ENCODE assay signal across 8 mouse cellular contexts in genomic region chr2:179916877-179917673, GRCm38 (mm10). TPM values are rescaled to one million over a fixed set of nuclear protein-coding genes. Genes with fewer than 3 reads are reported as not detected.
DNase-seq lines count a peak whose midpoint lies in the region; ATAC-seq and TF ChIP-seq lines count a peak whose summit lies in the region.

No protein-coding gene starts in this region.

- no peaks in the 10 kb centered on the region for H3K4me1 ChIP-seq in hindbrain, embryonic 16.5 days (ENCODE audit: control insufficient read depth, insufficient read depth, low read depth, low read length)

- peak; percentile 81 for TF ChIP-seq CTCF in Patski (IDR thresholded peaks at IDR 0.05)

- H3K4me2 ChIP-seq in hindbrain, embryonic 16.5 days (ENCODE audit: low read length): no peak overlapping the region

- H3K4me3 ChIP-seq in hindbrain, embryonic 16.5 days (ENCODE audit: low read length): no peak overlapping the region

- CTCF ChIA-PET in Patski (lab: Charles Lee): interaction anchor here (0.7 to 6.2 kb wide), 7 partner anchors 9 to 170 kb away, joined by 3 to 47 read pairs (median 4); partner anchors contain the start of gene Ss18l1

- in situ Hi-C loops in Patski (cut with MboI; ENCODE audit: low pct_unique_long_range_greater_than_20kb): loop anchor here (5.0 kb wide), 1 partner anchor 130 kb away; no protein-coding TSS in a partner anchor

- POLR2A ChIA-PET in Patski (lab: Charles Lee): no interaction called here

- peaks cover 21% of the 10 kb centered on the region for H3K36me3 ChIP-seq in hindbrain, embryonic 16.5 days (ENCODE audit: control insufficient read depth, insufficient read depth, low read length)

- no peak overlapping the region for H3K9ac ChIP-seq in hindbrain, embryonic 16.5 days (ENCODE audit: low read depth, low read length)

- no peak for DNase-seq in Patski (ENCODE audit: low read depth, low spot score)
- DNase-seq in cerebellum, adult 9-11 months: peak; percentile 70
- DNase-seq in frontal cortex, postnatal 25 days (ENCODE audit: low spot score in 2 of 2): peak; percentile 48 to 54
- DNase-seq in left cerebral cortex, adult 11 months (ENCODE audit: low spot score): peak; percentile 38
- DNase-seq in right cerebral cortex, adult 2 months (ENCODE audit: low spot score in 2 of 2): peak; percentile 74 to 76
- peak; percentile 75 for DNase-seq in urinary bladder, postnatal 14 days (ENCODE audit: low spot score)

- WGBS in hindbrain, embryonic 16.5 days: 30% methylated on average over 5 of the region's 5 CpGs

- no peaks in the 10 kb centered on the region for H3K27me3 ChIP-seq in Patski
- no peaks in the 10 kb centered on the region for H3K27me3 ChIP-seq in hindbrain, embryonic 16.5 days (replicated peaks; ENCODE audit: control insufficient read depth, insufficient read depth, low read length)

- no peak overlapping the region for H3K27ac ChIP-seq in hindbrain, embryonic 16.5 days (ENCODE audit: low read depth, low read length)

- peak; percentile 86 for ATAC-seq in Patski
- ATAC-seq in hindbrain, embryonic 16.5 days: peak; percentile 82
- ATAC-seq in megakaryocyte, adult 5-6 weeks (ENCODE audit: poor library complexity, severe bottlenecking): peak; percentile 86

- peaks cover 3% of the 10 kb centered on the region; the same call in 1 of the 2 replicates for H3K9me3 ChIP-seq in hindbrain, embryonic 16.5 days (ENCODE audit: control insufficient read depth, low read length)

RNA-seq across cellular contexts. Expression of gene Taf4, which starts 59.4 kb away (rescaled TPM):
- polyA plus RNA-seq in Patski (2021): 23.5 TPM
- polyA plus RNA-seq in hindbrain, embryonic 16.5 days (2015; fragmentation: Nextera tagmentation; extraction: Ambion mirVana): 2.8 and 3.0 TPM in 2 replicates
- total RNA-seq in megakaryocyte, adult 5-6 weeks (2015): 28.4 and 31.8 TPM in 2 replicates
- 27.6 and 43.5 TPM in 2 replicates for total RNA-seq in megakaryocyte, adult 5-6 weeks (2017)
